Mouse (Mus musculus): ENCODE results near the gene Ppfia2.

The Ppfia2 gene

GRCm38 (mm10) chr10:106469855-106470532 is at the start of gene Ppfia2:
Gene Ppfia2 (plus strand): TSS chr10:106470339.
- DNase-seq (ENCODE audit: low spot score in 2 of 2) = no peak

- no peak for DNase-seq (ENCODE audit: low spot score in 2 of 2)
These were observed 1.0 kb upstream of the Ppfia2 start for GRCm38 (mm10) chr10:106468956-106469721.

DNA sequence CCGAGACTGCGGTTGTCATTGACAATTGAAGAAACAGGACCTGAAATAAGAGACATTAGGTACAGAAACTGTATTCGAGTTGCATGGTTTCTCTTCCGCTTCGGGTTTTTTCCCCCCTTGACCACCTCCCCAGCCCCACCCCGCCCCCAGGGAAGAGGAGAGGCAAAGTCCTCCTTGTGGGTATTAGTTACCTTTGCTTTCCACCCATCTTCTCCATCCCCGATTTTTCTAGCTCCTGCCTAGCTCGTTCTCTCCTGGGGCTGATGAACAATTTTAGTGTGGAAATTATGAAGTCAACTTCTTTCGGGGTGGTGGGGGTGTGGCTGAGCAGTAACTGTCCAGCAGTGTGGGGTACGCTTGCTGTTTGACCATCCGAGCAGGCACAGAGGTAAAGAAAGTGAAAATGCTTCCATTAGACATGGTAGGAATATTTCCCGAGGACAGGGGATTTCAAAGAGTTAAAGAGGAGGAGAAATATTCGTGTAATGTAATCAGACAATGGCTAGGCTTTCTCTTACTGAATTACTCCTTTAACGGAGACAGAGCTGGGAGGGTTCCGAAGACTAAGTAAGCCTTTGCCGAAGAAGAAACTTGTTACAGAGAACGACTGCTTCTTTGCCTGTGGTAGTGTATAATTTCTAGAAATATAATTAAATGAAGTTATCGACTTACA is 530 bp downstream of the Ppfia2 start:
- no peak for DNase-seq (ENCODE audit: low spot score in 2 of 2)

- DNase-seq (ENCODE audit: low spot score in 2 of 2) = no peak
These were observed 39.4 kb downstream of the Ppfia2 start for GRCm38 (mm10) chr10:106509281-106510165.

DNA sequence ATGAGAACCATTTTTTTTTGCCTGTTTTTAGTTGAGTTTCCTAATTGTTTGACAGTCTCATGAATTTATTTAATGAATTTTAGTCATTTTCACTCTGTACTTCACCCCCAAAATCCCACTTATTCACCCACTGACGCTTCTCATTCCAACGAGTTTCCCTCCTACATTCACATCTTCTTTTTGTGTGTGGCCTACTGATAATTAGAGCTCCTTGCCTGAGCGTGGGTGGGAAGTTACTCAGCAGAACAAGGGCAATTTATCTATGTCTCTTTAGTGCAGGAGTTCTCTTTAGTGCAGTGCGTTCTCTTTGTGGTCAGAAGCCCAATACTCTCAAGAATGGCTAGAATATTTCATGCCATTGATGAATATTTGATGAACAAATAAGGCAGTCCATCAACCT is 95.9 kb downstream of the Ppfia2 start:
- DNase-seq (ENCODE audit: low spot score in 2 of 2) = no peak

- DNase-seq (ENCODE audit: low spot score in 2 of 2) = no peak
These were observed 114.9 kb downstream of the Ppfia2 start for GRCm38 (mm10) chr10:106585026-106585425.

- no peak for DNase-seq (ENCODE audit: low spot score in 2 of 2)
These were observed 115.4 kb downstream of the Ppfia2 start for GRCm38 (mm10) chr10:106585476-106586080.

DNA sequence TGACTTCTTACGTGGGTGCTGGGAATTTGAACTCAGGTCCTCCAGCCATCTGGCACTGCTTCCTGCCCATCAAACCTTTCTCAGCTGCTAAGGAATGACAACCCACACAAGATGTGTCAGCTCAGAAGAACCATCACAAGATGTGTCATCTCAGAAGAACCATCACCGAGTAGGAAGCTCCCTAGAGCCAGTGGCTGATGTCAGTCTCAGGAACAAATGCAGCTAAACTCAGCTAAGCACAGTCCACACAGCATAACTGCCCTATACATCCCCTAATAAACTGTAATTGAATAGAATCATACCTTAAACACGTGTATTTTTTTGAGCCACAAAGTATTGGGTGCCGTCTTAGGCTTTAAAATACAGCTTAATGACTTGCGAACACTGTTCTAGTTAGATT is 117.7 kb downstream of the Ppfia2 start:
- DNase-seq (ENCODE audit: low spot score in 2 of 2) = no peak

DNA sequence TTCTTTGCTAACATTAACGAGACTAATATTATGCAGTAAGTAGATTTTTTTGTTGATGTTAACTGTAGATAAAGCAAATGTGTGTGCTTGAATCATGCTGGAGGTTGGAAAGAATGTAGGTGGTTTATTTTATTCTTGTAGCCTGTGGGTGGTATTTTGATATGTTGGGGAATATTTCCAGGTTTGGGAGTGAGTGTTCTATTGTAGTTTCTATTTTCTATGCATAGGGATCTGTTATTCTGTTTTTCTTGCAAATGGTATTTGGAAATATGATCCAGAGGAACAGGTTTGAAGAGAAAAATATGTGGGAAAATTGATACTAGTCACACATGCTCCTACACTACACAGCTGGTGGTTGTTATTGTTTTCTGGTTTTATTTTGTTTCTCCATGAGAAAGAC is 120.8 kb downstream of the Ppfia2 start:
- DNase-seq (ENCODE audit: low spot score in 2 of 2) = no peak

DNA sequence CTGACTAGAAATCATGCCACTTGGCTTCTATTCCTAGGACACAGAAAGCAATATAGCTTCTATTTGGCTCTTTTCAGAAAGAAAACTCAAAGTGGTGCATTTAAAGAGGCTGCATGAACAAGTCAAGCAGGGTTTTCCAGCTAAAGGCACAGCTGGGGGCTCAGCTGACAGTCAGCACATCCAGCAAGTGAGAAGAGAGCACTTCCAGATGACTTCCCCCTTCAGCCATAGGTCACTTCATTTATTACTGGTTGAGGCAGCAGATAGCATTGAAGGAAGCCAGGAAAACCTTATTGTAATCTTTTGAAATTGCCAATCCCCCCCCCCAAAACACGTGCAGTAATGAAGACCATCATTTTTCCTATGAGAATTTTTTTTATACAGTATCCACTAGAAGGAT is 126.8 kb downstream of the Ppfia2 start:
- DNase-seq (ENCODE audit: low spot score in 2 of 2) = no peak

- DNase-seq (ENCODE audit: low spot score in 2 of 2) = no peak
These were observed 133.3 kb downstream of the Ppfia2 start for GRCm38 (mm10) chr10:106603319-106603898.

- no peak for DNase-seq (ENCODE audit: low spot score in 2 of 2)
These were observed 139.2 kb downstream of the Ppfia2 start for GRCm38 (mm10) chr10:106609177-106609981.

- no peak for DNase-seq (ENCODE audit: low spot score in 2 of 2)
These were observed 140.1 kb downstream of the Ppfia2 start for GRCm38 (mm10) chr10:106610222-106610621.

DNA sequence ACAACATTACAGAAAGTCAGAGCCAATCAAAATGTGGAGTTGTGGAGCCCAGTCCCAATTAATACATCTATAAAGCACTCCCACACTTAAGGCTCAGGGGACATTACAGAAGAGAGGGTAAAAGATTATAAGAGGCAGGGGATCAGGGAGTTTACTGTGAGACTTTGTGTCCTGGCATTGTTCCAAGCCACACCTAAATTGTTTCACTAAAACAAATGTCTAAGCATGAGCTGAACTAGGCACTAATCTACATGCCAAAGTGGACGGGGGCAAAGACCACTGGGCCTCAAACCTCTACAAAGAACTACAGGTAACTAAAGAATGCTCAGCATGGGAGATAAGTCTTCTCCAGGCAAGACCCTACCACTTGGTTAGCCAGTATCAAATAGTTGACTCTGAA is 148.1 kb downstream of the Ppfia2 start:
- no peak for DNase-seq (ENCODE audit: low spot score in 2 of 2)

DNA sequence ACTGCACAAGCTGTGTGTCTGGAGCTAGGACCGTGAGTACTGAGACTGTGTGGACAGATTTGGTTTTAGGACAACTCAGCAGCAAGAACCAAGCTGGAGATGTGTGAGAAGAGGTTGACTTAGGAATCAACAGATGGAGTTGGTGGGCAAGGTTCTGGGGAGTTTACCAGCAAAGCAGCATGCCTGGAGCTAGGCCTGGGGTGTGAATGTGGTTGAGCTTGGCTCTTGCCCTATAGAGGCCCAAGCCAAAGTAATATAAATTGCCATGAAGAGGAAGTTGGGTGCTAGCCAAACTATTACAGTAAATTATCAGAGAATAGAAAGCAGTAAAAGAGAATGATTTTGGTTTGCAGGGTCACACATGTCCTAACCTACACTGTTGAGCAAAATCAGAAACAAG is 150.8 kb downstream of the Ppfia2 start:
- DNase-seq (ENCODE audit: low spot score in 2 of 2) = no peak

GRCm38 (mm10) chr10:106623342-106623741 is 153.2 kb downstream of the Ppfia2 start:
- no peak for DNase-seq (ENCODE audit: low spot score in 2 of 2)

DNA sequence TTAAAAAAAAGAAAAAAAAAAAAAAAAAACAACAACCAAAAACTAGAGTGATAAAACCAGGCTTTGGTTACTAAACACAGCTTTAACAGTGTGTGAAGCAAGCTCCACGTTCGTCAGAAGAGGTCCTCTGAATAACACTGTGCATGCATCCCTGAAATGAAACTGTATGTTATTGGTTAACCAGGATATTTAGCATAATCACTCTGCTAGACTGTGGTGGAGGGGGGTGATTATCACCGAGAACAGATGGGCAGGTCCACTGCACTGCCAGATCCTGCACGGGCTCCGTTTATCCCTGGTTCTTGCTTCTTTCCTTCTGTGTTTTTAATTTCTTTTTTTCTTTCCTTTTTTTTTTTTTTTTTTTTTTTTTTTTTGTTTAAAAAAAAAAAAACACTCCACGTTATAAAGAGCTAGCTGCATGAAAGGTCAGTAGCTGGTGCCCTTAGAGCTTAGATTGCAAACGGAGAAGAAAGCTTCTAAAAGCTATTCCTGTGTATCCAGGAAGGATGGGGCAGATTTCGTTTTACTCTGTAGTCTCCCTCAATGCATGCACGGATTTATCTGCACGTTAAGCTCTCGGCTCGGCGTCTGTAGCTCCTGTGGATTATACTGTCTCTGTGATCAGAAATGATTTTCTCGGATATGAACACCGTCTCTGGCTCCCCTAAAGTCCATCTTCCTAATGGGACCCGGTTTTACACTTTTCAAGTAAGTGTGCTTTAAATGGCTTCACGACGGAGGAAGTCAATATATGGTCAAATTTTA is 162.2 kb downstream of the Ppfia2 start:
- no peak for DNase-seq (ENCODE audit: low spot score in 2 of 2)

- no peak for DNase-seq (ENCODE audit: low spot score in 2 of 2)
These were observed 163.8 kb downstream of the Ppfia2 start for GRCm38 (mm10) chr10:106633898-106634297.

DNA sequence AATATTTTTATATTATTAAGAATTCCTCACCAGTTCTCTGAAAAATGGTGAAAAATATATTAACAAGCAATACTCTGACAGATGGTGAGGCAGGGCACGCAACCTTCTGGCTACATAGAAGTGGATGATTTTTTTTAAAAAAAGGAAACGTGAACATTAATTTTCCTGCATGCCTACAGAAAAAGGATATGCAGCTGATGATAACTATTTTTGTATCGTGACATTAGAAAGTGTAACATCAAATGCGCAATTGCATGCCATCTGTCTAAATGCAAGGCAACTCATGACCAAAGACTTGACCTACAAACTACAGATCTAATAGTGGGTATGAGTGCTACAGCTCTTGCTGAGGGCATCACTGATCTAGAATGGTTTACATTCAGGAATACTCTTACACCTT is 182.1 kb downstream of the Ppfia2 start:
- DNase-seq (ENCODE audit: low spot score in 2 of 2) = no peak
